Comparison of ENCODE assay signal across 8 mouse cellular contexts in the genomic region with DNA sequence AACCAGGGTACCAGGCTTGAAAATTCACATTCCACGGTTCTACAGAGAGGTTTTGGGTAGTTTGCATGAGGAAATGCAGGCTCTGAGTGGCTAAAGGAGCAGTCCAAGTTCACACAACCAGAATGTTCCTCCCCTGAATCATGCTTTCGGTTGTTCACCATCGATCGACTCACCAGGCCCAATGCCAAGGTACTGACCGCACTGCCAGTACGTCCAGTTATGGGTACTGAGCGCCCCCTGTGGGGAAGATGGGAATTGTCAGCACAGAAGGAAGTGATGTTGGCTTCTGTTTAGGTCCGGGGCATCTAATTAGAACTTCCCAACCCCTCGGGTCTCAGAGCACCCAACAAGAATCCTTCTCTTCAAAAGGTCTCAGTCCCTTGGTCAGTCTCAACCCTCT. TPM values are rescaled to one million over a fixed set of nuclear protein-coding genes. Genes with fewer than 3 reads are reported as not detected.
DNase-seq lines count a peak whose midpoint lies in the region; ATAC-seq lines count a peak whose summit lies in the region.

No protein-coding gene starts in this region.

- peaks cover 6% of the 10 kb centered on the region; the same call in 1 of the 2 replicates for H3K36me3 ChIP-seq in hindbrain, embryonic 14.5 days (replicated peaks; ENCODE audit: control insufficient read depth, insufficient read depth)

- H3K4me2 ChIP-seq in hindbrain, embryonic 14.5 days (replicated peaks), result no peak overlapping the region

- WGBS in hindbrain, embryonic 14.5 days, result 32% methylated on average over 9 of the region's 9 CpGs

- H3K27me3 ChIP-seq in hindbrain, embryonic 14.5 days (ENCODE audit: control insufficient read depth, insufficient read depth, low read length), result no peaks in the 10 kb centered on the region

- H3K9me3 ChIP-seq in hindbrain, embryonic 14.5 days (ENCODE audit: control insufficient read depth, low read length), result no peaks in the 10 kb centered on the region

- peaks cover 5% of the 10 kb centered on the region for H3K4me1 ChIP-seq in hindbrain, embryonic 14.5 days (replicated peaks; ENCODE audit: control insufficient read depth, insufficient read depth, low read length)

- H3K4me3 ChIP-seq in hindbrain, embryonic 14.5 days (replicated peaks; ENCODE audit: low read length), result no peak overlapping the region

- H3K27ac ChIP-seq in hindbrain, embryonic 14.5 days, result no peak overlapping the region

- ATAC-seq in hindbrain, embryonic 14.5 days (ENCODE audit: low FRiP score), result no peak

- no peak overlapping the region for H3K9ac ChIP-seq in hindbrain, embryonic 14.5 days

- peak; percentile 32 for DNase-seq in T-cell, adult 2 months (ENCODE audit: low spot score)
- DNase-seq in cerebellum, postnatal 14 days, result peak; percentile 99 to 100
- DNase-seq in frontal cortex, postnatal 25 days (ENCODE audit: low spot score in 2 of 2), result peak; percentile 91 to 92
- peak; percentile 81 for DNase-seq in hindbrain, embryonic 14.5 days (ENCODE audit: low spot score)
- DNase-seq in layer of hippocampus, postnatal 25 days (ENCODE audit: extremely low spot score in 1 of 2, low spot score in 1 of 2), result peak; percentile 84 to 97
- peak; percentile 98 for DNase-seq in lung, postnatal 36 days
- DNase-seq in right cerebral cortex, adult 18-20 months, result peak; percentile 93
- peak; percentile 91 for DNase-seq in urinary bladder, postnatal 10 days (ENCODE audit: low spot score)

RNA-seq across cellular contexts. Expression of gene Rsad1, which starts 5.1 kb away (rescaled TPM):
- 6.5 and 7.5 TPM in 2 replicates for polyA plus RNA-seq in hindbrain, embryonic 14.5 days (2014; fragmentation: Nextera tagmentation; extraction: Ambion mirVana)
- total RNA-seq in layer of hippocampus, postnatal 25 days (2021), result 10 to 100 TPM; 10.3 to 10.8 TPM

RNA-seq across cellular contexts. Expression of gene Chad, which starts 20.9 kb away (rescaled TPM):
- polyA plus RNA-seq in hindbrain, embryonic 14.5 days (2014; fragmentation: Nextera tagmentation; extraction: Ambion mirVana), result 0.15 and 0.37 TPM in 2 replicates
- under 1 TPM; 0.62 to 0.70 TPM for total RNA-seq in layer of hippocampus, postnatal 25 days (2021)

RNA-seq across cellular contexts. Expression of gene Mycbpap, which starts 22.4 kb away (rescaled TPM):
- 3.3 and 5.1 TPM in 2 replicates for polyA plus RNA-seq in hindbrain, embryonic 14.5 days (2014; fragmentation: Nextera tagmentation; extraction: Ambion mirVana)
- total RNA-seq in layer of hippocampus, postnatal 25 days (2021), result 1 to 10 TPM; 3.0 to 3.9 TPM

RNA-seq across cellular contexts. Expression of gene Epn3, which starts 44.2 kb away (rescaled TPM):
- polyA plus RNA-seq in hindbrain, embryonic 14.5 days (2014; fragmentation: Nextera tagmentation; extraction: Ambion mirVana), result 1.6 and 2.0 TPM in 2 replicates
- 1 to 10 TPM; 2.0 to 2.3 TPM for total RNA-seq in layer of hippocampus, postnatal 25 days (2021)

RNA-seq across cellular contexts. Expression of gene Acsf2, which starts 57.7 kb away (rescaled TPM):
- polyA plus RNA-seq in hindbrain, embryonic 14.5 days (2014; fragmentation: Nextera tagmentation; extraction: Ambion mirVana), result 2.1 and 2.5 TPM in 2 replicates
- 10 to 100 TPM; 15.3 to 20.4 TPM for total RNA-seq in layer of hippocampus, postnatal 25 days (2021)

Comparison
In these comparisons a context has a peak if more than half of its experiments do, and no peak if none do; other contexts are left out.
1. DNase-seq: peak in every context shown above with its lines; median percentile 100 in cerebellum, postnatal 14 days; 98 in lung, postnatal 36 days; 93 in right cerebral cortex, adult 18-20 months; 92 in frontal cortex, postnatal 25 days; 91 in urinary bladder, postnatal 10 days; 90 in layer of hippocampus, postnatal 25 days; 81 in hindbrain, embryonic 14.5 days; 32 in T-cell, adult 2 months.